Mouse (Mus musculus) hindbrain, embryonic 15.5 days (tissue): ENCODE data around the gene Ccdc180. TPM values are rescaled to one million over a fixed set of nuclear protein-coding genes. Genes with fewer than 3 reads are reported as not detected.

Experiments used
- ATAC-seq: fragments of 200-750 bp; cut with Nextera tagmentation; 2 replicates; pipeline ENCODE4 v1.8.0; 2017; ENCODE audit warnings: low read depth, moderate number of reproducible peaks, moderate TSS enrichment; ENCODE audit not compliant: low FRiP score
- H3K27ac ChIP-seq: fragments of 300-500 bp; sonication (generic); replicated peaks from 2 replicates; pipeline ENCODE4 v1.5.1; 2015; ENCODE audit warnings: mild to moderate bottlenecking, inconsistent platforms
- H3K27me3 ChIP-seq: fragments of 300-500 bp; sonication (generic); 2 replicates; pipeline ENCODE4 v1.6.1; 2015; ENCODE audit warnings: control low read depth, inconsistent platforms
- H3K36me3 ChIP-seq: fragments of 300-500 bp; sonication (generic); 2 replicates; pipeline ENCODE4 v1.6.1; 2015; ENCODE audit warnings: control low read depth, inconsistent platforms
- H3K4me1 ChIP-seq: fragments of 300-500 bp; sonication (generic); replicated peaks from 2 replicates; pipeline ENCODE4 v1.6.1; 2015; ENCODE audit warnings: control low read depth, inconsistent platforms
- H3K4me2 ChIP-seq: fragments of 300-500 bp; sonication (generic); 2 replicates; pipeline ENCODE4 v1.6.1; 2015; ENCODE audit warnings: moderate library complexity, mild to moderate bottlenecking, inconsistent platforms
- H3K4me3 ChIP-seq: fragments of 300-500 bp; sonication (generic); 2 replicates; pipeline ENCODE4 v1.5.1; 2015; ENCODE audit warnings: mild to moderate bottlenecking, inconsistent platforms
- H3K9ac ChIP-seq: fragments of 300-500 bp; sonication (generic); 2 replicates; pipeline ENCODE4 v1.6.1; 2015; ENCODE audit warnings: inconsistent platforms
- H3K9me3 ChIP-seq: fragments of 300-500 bp; sonication (generic); 2 replicates; pipeline ENCODE4 v1.6.1; 2016; ENCODE audit warnings: control low read depth, inconsistent platforms
- WGBS: fragments of 180-500 bp; shearing (Covaris S2); methylation state at CpG from one replicate; pipeline ENCODE4 v1.1.7; 2015; 5-methylcytosine and 5-hydroxymethylcytosine counted together
- polyA plus RNA-seq: library from polyadenylated mRNA; unstranded; fragments of >200 nt; fragmentation: Nextera tagmentation; extraction: Ambion mirVana; gene quantifications from 2 replicates; pipeline ENCODE4 v1.2.1, GENCODE M21; 2015

The Ccdc180 gene
- polyA plus RNA-seq, 1 experiment from 2014 or later, result 0.49 TPM

DNA sequence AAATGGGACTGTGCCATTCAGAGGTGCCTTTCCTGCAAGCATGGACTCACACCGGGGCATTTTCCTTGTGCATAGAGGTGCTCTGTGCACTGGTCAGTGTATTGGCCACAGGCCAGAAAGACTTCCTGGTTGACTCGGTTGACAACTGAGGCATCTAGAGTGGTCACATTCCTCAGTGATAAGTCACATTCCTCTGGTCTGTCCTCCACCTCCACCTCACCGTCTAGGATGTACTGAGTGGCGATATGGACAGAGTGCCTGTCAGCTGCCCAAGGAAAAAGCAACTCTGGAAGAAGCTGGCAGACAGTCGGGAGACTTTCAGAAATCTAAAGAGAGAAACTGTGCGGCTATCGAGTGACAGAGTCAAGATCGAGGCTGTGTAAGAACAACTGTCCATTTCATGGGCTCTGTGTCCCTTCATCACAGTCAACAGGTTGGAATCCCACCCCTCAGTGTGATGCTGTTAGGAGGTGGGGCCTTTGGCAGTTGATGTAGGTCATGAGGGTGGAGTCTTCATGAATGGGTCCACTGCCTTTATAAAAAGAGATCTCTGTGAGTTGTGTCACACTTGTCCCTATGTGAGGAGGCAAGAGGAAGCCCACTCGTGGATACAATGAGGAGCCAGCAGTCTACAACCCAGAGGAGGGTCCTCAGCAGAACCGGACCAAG lies 74.8 kb downstream of the Ccdc180 start, which contains the start of gene Tdrd7:
TSS of gene Tdrd7 (plus strand) at position 564 of the 669 bp plus-strand sequence.
- Histone ChIP-seq H3K4me3 (no peak within 1 kb of the TSS), H3K9me3 (no peaks in the 10 kb centered on the region), H3K36me3 (no peaks in the 10 kb centered on the region), H3K9ac (no peak within 1 kb of the TSS), H3K4me1 (peaks cover 9% of the 10 kb centered on the region), H3K27me3 (no peaks in the 10 kb centered on the region), H3K4me2 (no peak within 1 kb of the TSS), H3K27ac (no peak within 1 kb of the TSS)
- 79% methylated on average over 10 of the region's 10 CpGs for WGBS
- no peak for ATAC-seq

DNA sequence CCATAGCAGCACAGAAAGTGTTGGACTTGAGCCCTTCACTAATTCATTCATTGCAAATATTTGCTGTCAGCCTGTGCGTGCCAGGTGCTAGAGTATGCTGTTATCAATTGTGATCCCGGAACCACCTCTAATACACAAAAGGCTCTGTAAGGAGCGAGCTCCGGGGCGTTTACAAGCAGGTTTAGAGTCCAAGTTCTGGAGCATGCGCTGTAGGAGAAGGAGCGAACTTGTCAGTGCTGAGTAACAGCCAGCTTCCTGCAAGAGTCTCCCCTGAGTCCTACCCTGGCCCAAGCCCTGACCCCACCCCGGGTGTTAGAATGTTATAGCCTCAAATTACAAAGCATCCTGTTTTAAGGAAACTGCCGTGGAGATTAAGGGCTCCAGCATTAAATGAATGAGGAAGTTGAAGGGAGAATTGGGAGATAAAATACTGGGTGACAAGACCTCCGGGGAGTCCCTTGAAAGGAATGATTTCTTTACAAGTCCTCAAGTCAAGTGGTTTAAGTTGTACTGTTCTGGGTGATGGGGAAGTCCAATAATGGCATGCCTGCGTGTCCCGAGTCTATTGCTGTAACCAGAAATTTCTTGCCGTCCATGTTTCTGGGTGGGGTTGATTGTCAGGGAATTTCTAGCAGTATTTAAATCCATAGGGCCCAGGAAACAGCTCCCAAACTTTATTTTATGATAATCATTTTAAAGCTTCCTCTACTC lies 75.8 kb downstream of the Ccdc180 start:
- no peak overlapping the region for H3K4me2 ChIP-seq
- ATAC-seq, result no peak
- 55% methylated on average over 13 of the region's 13 CpGs for WGBS
- 0 out of 2 replicates have a peak, but pooled peaks cover 4% of the 10 kb centered on the region for H3K27me3 ChIP-seq
- no peaks in the 10 kb centered on the region for H3K36me3 ChIP-seq
- H3K4me1 ChIP-seq, result peaks cover 9% of the 10 kb centered on the region
- H3K27ac ChIP-seq, result no peak overlapping the region
- no peak overlapping the region for H3K4me3 ChIP-seq
- no peak overlapping the region for H3K9ac ChIP-seq
- no peaks in the 10 kb centered on the region for H3K9me3 ChIP-seq

DNA sequence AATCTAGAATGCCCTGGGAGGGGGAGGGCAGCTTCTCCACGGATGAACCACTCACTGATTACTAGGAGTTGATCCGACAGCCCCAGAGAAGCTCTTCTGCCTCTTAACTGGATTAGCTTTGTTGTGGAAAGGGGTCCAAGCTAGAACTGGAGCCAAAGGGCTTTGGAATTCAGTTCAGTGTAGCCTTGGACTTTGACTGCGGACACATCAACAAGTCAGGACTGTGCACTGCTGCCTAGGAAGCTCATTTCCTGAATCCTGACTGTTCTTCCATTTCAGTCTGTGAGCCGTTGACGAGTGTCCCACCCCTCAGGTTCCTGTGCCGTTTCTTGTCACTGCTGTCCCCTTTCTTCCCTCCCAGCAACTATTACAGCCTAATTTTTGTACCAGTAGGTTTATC lies 76.6 kb downstream of the Ccdc180 start:
- no peak overlapping the region for H3K4me2 ChIP-seq
- H3K27me3 ChIP-seq, result 0 out of 2 replicates have a peak, but pooled peaks cover 6% of the 10 kb centered on the region
- no peak overlapping the region for H3K4me3 ChIP-seq
- peaks cover 9% of the 10 kb centered on the region for H3K4me1 ChIP-seq
- ATAC-seq, result no peak
- H3K36me3 ChIP-seq, result no peaks in the 10 kb centered on the region
- no peak overlapping the region for H3K27ac ChIP-seq
- H3K9me3 ChIP-seq, result no peaks in the 10 kb centered on the region
- H3K9ac ChIP-seq, result no peak overlapping the region
- 31% methylated on average over 6 of the region's 6 CpGs for WGBS

DNA sequence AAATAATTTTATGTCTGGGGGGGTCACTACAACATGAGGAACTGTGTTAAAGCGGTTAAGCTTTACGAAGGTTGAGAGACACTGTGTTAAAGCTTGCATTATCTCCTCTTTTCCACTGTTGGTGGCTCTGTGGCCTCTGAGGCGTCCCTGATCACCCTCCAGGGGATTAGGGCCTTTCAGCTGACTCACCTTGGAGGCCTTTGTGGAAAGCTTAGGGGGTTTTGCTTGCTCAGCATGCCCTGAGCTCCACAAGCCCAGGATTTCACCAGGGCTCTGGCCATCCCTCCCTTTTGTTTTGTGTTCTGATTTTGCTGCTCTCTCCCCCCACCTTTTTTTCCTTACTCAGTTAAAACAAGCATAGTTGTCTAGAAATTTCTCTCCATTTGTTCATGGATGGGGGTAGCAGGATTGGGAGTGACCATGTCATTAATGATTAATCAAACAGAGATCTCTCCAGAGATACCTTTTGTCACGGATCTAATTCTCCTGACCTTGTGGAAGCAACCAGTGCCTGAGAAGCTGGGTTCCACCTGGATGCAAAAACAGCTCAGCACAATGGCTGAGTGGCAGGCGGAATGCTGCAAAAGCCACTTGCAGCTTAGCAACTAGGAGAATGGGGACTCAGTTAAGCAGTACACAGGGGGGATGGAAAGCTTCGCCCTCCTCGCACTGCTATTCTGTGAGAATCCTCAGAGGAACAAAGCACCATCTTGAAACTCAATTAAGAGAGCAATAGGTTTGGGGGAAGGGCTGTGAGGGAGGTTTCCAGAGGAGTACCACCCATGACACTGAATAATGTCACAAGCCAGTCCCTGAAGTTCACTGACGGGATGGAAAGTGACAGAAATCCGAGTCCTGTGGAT lies 77.6 kb downstream of the Ccdc180 start:
- Histone ChIP-seq H3K36me3 (no peaks in the 10 kb centered on the region), H3K27me3 (0 out of 2 replicates have a peak, but pooled peaks cover 6% of the 10 kb centered on the region), H3K9ac (no peak overlapping the region), H3K9me3 (no peaks in the 10 kb centered on the region), H3K4me1 (peaks cover 9% of the 10 kb centered on the region), H3K27ac (peak overlapping the region; percentile 39; the same call in 1 of the 2 replicates), H3K4me2 (no peak overlapping the region), H3K4me3 (no peak overlapping the region)
- whole genome bisulfite sequencing, result 24% methylated on average over 9 of the region's 9 CpGs
- no peak for ATAC-seq

DNA sequence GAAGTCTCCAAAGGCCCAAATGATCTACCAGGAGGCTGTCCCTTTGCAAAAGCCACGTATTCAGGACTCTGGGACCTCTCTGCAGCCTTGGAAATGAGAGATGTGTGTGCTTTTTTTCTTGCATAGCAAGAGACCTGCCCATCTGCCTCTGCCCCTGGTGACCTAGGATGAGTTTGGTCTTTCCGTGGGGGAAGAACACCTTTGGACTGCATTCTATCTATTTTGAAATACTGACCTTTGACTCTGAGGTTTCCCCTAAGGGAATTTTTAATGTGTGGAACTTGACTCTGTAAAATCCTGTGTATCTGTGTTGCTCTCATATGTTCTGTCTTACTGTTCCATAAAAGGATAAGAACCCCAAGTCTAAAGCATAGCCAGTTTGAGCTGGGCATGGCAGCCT lies 78.9 kb downstream of the Ccdc180 start:
- no peak for ATAC-seq
- Histone ChIP-seq H3K9ac (no peak overlapping the region), H3K36me3 (no peaks in the 10 kb centered on the region), H3K27ac (no peak overlapping the region), H3K4me3 (no peak overlapping the region), H3K4me2 (no peak overlapping the region), H3K9me3 (no peaks in the 10 kb centered on the region), H3K4me1 (peaks cover 22% of the 10 kb centered on the region), H3K27me3 (0 out of 2 replicates have a peak, but pooled peaks cover 6% of the 10 kb centered on the region)
- 64% methylated on average over 2 of the region's 2 CpGs for WGBS

DNA sequence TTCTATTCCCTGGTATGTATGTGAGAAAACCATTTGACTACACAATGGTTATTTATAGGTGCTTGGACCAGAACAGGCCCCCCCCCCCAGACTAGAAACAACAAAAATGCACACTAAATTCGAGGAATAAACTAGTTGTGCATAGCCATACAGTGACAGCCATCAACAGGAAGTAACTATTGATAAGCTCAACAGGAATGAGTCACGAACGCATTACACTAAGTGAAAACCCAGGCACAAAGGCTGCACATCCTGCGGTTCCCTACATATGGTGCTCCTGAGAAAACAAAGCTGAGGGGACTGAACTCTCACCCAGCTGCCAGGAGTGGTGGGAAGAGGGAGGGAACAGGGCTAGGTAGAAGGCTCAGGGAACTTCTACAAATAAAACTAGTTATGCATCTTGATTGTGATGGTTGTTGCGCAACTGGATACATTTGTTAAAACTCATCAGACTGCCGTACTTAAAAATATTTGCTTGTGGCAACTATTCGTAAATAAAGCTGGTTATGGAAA lies 80.0 kb downstream of the Ccdc180 start:
- Histone ChIP-seq H3K9me3 (no peaks in the 10 kb centered on the region), H3K9ac (no peak overlapping the region), H3K4me1 (peaks cover 27% of the 10 kb centered on the region), H3K27ac (no peak overlapping the region), H3K36me3 (no peaks in the 10 kb centered on the region), H3K4me2 (no peak overlapping the region), H3K4me3 (no peak overlapping the region), H3K27me3 (0 out of 2 replicates have a peak, but pooled peaks cover 6% of the 10 kb centered on the region)
- no peak for ATAC-seq
- WGBS, result 77% methylated on average over 7 of the region's 7 CpGs

DNA sequence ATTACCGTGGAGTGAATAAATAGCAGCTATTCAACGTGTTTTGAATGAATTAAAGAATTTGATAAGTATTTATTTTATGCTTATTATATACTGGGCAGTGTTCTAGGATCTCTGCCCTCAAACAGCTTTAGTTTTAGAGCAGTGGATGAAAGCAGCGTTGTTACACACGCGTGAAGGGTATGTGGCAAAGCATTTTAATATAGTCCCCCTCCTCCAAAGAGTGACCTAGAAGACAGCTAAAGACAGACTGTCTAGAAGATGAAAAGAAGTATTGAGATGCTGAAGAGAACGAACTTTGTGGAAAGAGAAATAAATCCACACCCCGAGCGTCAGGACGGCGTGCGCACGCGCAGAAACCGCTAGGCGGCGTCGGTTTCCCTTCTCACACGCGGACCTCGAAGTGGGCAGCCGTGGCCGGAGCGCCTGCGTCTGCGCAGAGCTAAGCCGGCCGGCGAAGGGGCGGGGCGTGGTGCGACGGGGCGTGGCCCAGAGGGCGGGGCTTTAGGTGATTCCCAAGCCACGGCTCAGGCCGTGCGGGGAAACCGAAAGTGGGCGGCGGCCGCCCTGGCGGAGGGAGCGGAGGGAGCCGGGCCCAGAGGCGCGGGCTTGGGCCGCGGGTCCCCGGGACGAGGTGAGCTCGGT lies 81.8 kb downstream of the Ccdc180 start:
- Histone ChIP-seq H3K4me2 (peak overlapping the region; percentile 61), H3K4me1 (peaks cover 27% of the 10 kb centered on the region), H3K36me3 (no peaks in the 10 kb centered on the region), H3K27ac (peak overlapping the region; percentile 79), H3K27me3 (0 out of 2 replicates have a peak, but pooled peaks cover 6% of the 10 kb centered on the region), H3K4me3 (peak overlapping the region; percentile 72), H3K9ac (peak overlapping the region; percentile 64), H3K9me3 (no peaks in the 10 kb centered on the region)
- peak; percentile 97 for ATAC-seq
- WGBS, result 3% methylated on average over 51 of the region's 51 CpGs

DNA sequence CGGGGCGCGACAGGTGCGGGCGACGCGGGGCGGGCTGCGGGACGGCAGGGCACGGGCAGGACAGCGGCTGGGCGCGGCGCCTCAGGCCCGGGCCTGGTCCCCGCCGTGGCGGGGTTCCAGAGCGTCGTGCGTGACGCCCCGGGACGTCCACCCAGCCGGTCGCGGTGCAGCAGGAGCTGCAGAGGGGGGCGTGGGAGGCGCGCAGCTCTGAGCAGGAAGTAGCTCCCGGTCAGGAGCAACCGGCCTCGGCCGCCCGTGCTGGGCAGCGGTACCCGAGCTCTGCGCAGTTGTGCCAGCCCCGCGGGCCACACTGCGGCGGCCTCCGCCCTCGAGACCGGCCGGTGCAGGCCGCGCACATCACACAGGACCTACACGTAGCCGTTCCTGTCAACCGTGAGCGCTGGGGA lies 82.3 kb downstream of the Ccdc180 start:
- ATAC-seq, result peak; percentile 82
- peak overlapping the region; percentile 72 for H3K4me3 ChIP-seq
- 0% methylated on average over 52 of the region's 53 CpGs for WGBS
- H3K4me1 ChIP-seq, result peaks cover 26% of the 10 kb centered on the region
- no peaks in the 10 kb centered on the region for H3K36me3 ChIP-seq
- H3K27ac ChIP-seq, result peak overlapping the region; percentile 79
- peak overlapping the region; percentile 61 for H3K4me2 ChIP-seq
- no peaks in the 10 kb centered on the region for H3K9me3 ChIP-seq
- 0 out of 2 replicates have a peak, but pooled peaks cover 6% of the 10 kb centered on the region for H3K27me3 ChIP-seq
- peak overlapping the region; percentile 64 for H3K9ac ChIP-seq

DNA sequence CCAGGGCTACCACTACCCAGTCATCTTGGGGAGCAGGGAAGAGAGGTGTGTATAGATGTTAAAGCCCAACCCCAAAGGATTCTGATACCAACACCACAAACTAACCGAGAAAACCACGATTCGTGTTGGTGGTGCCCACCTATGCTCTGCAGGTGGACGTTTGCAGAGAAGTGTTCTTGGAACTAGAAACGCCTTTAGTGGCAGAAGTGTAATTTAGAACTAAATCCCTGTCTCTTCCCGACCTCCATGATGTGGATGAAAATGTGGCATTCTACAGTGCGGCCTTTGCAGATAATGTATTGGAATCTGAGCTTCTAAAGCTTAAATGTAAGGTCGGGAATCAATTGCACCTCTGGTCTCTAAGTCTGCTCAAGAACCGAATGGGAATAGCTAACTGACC lies 82.8 kb downstream of the Ccdc180 start:
- no peak; the same call in none of the 2 replicates for ATAC-seq
- peak overlapping the region; percentile 61 for H3K4me2 ChIP-seq
- H3K4me1 ChIP-seq, result peaks cover 21% of the 10 kb centered on the region
- WGBS, result 29% methylated on average over 9 of the region's 9 CpGs
- 0 out of 2 replicates have a peak, but pooled peaks cover 6% of the 10 kb centered on the region for H3K27me3 ChIP-seq
- no peaks in the 10 kb centered on the region for H3K36me3 ChIP-seq
- H3K27ac ChIP-seq, result peak overlapping the region; percentile 79; the same call in 1 of the 2 replicates
- no peaks in the 10 kb centered on the region for H3K9me3 ChIP-seq
- H3K4me3 ChIP-seq, result peak overlapping the region; percentile 72
- peak overlapping the region; percentile 64 for H3K9ac ChIP-seq

DNA sequence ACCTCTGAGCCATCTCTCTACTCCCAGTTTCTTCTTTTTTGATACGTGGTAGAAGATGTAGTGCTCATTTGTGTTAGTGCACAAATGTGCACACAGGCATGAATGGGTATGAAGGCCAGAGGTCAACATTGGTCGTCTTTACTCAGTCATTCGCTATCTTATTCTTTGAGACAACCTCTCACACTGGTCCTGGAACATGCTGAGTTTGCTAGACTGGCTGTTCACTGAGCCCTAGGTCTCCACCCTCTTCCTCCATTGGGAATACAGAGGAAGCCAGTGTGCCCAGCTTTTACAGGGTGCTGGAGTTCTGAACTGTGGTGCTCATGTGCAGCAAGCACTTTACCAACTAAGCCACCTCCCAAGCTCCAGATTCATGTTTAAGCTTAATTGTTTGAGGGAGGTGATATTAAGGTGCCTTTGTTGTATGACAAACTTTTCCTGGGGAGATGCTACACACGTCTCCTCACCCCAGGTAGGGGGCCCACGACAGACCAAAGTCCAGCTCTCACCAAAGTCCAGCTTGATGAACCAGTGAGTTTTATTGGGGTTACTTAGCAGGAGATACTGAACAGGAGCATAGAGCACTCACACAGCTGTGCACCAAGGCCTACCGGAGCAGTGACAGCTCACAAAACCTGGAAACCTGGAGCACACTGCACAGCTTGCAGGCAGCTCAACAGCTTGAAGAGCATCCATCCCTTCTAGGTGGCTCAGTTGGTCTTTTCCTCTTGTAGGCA lies 87.0 kb downstream of the Ccdc180 start:
- Histone ChIP-seq H3K9me3 (no peaks in the 10 kb centered on the region), H3K27ac (no peak overlapping the region), H3K27me3 (peaks cover 3% of the 10 kb centered on the region), H3K4me3 (no peak overlapping the region), H3K4me1 (peaks cover 19% of the 10 kb centered on the region), H3K4me2 (no peak overlapping the region), H3K36me3 (no peaks in the 10 kb centered on the region), H3K9ac (no peak overlapping the region)
- 80% methylated on average over 6 of the region's 6 CpGs for WGBS
- no peak for ATAC-seq

DNA sequence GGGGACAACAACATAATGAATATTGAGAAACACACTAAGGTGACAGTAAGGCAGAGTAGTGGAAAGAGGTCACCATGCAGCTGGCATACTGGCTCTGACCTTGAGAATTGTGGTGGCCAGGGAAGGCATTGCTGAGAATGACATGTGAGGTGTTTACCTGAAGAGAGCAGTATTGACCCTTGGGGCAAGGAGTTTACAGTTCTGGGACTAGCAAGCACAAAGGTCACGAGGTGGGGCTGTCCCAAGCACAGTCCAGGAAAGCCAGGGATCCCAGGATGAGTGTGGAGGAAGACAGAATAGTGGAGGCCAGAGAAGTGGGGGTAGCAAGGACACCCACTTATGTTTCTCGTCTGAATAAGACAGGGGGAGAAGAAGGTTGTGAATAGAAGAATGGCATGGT lies 89.8 kb downstream of the Ccdc180 start:
- ATAC-seq, result no peak
- H3K4me3 ChIP-seq, result no peak overlapping the region
- H3K4me1 ChIP-seq, result no peaks in the 10 kb centered on the region
- no peaks in the 10 kb centered on the region for H3K9me3 ChIP-seq
- H3K36me3 ChIP-seq, result no peaks in the 10 kb centered on the region
- H3K27me3 ChIP-seq, result peaks cover 3% of the 10 kb centered on the region
- H3K4me2 ChIP-seq, result no peak overlapping the region
- H3K9ac ChIP-seq, result no peak overlapping the region
- H3K27ac ChIP-seq, result no peak overlapping the region
- 67% methylated on average over 2 of the region's 2 CpGs for WGBS
